Mouse (Mus musculus) urinary bladder, adult 2 months (tissue): ENCODE data around the gene Nkap. TPM values are rescaled to one million over a fixed set of nuclear protein-coding genes. Genes with fewer than 3 reads are reported as not detected.
"Not testable (repeated sequence)": the region's sequence is repeated elsewhere in the genome, so short reads cannot be mapped to it uniquely, and the experiment has no call there.

Experiments used
- DNase-seq: peaks from one replicate; pipeline ENCODE4 v3.0.0; 2022; ENCODE audit warnings: low spot score
- polyA plus RNA-seq: library from polyadenylated mRNA; depleted of rRNA; stranded (reverse); fragments of >200 nt; gene quantifications from 2 replicates; pipeline ENCODE4 v1.2.3, GENCODE M21; 2012; rRNA removed

Gene Nkap
- polyA plus RNA-seq, 1 experiment, result 4.2 TPM

DNA sequence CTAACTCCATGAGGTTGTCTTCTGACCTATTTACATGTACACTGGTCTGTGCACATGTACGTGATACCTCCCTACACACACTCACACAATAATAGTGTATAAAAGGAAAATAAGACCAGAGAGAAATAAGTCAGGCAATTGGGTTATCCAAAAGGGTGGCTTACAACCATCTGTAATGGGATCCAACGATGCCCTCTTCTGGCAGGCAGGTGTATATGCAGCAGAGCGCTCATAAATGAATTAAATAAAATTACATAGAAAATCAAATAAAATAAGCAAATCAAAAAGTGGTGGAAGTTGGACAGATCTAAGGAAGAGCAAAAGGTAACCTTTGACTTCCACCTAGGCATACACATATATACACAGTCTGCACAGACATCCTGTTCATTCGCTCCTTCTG is 31.2 kb downstream of the Nkap start:
- DNase-seq, result no peak

DNA sequence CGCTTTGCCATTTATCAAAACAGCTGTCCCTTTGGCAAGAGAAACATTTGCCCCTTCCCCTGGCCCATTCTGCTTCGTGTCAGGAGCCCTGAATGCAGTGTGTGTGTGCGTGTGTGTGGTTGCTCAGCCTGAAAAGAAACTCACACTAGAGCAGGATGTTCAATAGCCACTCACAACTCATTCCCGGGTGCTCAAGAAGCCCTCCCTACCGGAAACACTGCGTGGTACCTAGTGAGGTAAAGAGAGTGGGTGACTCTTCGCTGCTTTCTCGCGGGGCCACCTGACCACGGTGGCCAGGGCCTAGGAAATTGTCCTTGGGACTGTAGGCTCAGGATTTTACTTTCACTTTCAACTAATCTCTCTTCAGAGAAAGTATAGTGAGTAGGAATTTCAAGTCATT is 34.6 kb downstream of the Nkap start:
- DNase-seq, result no peak

DNA sequence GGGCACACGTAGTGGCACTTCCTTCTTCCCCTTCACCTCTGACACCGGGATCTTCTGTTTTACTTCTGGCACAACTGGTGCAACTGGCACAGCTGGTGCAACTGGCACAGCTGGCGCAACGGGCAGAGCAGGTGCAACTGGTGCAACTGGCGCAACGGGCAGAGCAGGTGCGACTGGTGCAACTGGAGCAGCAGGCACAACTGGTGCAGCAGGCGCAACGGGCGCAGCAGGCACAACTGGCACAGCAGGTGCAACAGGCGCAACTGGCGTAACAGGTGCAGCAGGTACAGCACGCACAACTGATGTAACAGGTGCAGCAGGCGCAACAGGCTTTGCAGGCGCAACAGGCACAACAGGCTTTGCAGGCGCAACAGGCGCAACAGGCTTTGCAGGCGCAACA is 36.5 kb downstream of the Nkap start:
- DNase-seq, result no peak

DNA sequence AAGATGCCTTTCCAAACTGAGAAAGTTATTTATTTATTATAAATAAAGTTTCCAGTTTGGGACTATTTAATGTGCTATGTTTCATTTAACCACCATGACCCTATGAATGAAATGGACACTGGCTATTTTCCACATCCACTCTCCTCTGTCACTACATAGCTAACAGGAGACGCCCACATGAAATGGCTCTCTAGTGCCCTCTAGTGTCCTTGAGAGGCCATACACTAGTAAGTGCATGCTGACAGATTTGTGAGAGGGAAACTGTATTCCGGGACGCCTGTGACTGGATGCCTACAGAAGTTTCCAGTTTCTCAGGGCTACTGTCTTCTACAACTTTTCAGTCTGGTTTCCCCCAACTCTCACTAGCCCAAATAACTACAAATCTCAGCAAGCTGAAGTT is 40.5 kb downstream of the Nkap start:
- no peak for DNase-seq

DNA sequence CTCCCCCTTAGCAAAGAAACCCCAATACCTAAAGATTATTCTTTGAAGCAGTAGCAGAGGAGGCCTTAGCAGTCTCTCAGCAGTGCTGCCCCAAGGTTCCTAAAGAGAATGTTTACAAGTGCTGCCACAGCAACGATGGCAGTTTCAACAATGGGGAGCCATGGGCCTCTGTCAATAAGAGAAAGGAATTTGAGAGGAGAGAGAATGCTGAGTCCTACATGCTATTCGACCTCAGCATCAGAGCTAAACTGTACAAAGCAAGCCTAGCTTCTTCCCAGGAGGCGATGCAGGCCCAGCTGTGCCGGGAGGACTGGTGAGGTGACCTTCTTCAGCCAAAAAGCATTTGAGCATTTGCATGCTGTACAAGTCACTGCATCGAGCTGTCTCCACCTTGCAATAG is 42.1 kb downstream of the Nkap start, which contains the start of gene Akap14:
Gene Akap14, minus strand, starts transcription at position 101 of the 400 bp plus-strand sequence.
- DNase-seq, result no peak

DNA sequence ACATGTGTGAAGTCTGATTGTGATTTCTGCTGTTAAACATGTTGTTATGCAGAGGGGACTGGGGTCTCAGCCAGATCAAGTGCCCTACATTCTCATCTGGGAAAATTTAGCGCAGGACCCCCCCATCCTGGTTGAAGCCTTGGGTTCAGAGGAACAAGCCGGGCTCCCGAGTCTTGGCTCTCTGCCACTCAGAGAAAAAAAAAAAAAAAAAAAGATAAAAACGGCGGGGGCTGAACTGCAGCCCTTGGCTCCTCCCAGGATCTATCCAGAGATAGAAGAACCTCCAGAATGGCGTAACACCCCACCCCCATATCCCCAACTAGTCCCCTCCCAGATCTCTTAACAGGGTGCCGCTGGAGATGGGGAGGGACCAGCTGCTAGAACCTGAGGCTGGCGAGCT is 57.8 kb downstream of the Nkap start:
- not testable (repeated sequence) for DNase-seq

DNA sequence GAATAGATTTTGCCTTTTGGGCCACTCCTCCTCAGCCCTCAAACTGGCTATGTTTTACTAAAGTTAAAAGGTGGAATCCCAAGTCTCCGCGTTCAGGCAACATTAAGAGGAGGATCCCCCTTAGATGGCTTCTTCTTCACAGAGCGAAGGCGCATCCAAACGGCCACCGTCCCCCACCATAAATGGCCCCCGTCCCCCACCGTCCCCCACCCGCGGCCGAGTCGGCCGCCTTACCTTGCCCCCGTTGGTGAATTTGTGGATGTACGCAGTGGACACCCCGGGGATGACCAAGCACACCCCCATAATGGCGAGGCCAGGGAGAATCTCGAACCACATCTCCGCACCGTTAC is 64.1 kb downstream of the Nkap start:
- DNase-seq, result no peak

DNA sequence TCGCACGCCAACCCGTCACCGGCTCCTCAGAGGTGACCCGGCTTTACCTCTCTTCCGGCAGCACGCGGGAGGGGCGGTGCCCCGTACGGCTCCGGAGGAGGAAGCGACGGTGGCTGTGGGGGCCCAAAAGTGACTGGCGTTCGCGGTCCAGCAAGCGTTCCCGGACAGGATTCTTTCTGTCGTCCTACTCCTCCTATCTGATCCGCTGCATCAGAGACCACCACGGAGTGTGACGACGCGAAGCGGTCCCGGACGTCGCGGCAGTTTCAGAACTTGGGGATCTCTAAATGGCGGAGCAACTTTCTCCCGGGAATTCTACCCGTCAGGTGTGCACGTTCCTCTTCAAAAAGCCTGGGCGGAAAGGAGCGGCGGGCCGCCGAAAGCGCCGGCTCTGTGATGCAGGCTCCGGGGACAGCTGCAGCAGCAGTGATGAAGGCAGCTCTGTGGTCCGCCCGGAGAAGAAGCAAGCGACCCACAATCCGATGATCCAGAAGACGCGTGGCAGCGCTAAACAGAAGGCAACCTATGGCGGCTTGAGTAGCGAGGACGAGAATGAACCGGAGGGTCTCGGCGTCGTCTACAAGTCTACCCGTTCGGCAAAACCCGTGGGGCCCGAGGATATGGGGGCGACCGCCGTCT is 64.6 kb downstream of the Nkap start, which contains the start of the genes Ndufa1 and Rnf113a1:
Gene Ndufa1, minus strand, starts transcription at position 59 of the 639 bp plus-strand sequence.
Gene Rnf113a1, plus strand, starts transcription at position 141 of the 639 bp plus-strand sequence.
- DNase-seq, result peak; percentile 66

DNA sequence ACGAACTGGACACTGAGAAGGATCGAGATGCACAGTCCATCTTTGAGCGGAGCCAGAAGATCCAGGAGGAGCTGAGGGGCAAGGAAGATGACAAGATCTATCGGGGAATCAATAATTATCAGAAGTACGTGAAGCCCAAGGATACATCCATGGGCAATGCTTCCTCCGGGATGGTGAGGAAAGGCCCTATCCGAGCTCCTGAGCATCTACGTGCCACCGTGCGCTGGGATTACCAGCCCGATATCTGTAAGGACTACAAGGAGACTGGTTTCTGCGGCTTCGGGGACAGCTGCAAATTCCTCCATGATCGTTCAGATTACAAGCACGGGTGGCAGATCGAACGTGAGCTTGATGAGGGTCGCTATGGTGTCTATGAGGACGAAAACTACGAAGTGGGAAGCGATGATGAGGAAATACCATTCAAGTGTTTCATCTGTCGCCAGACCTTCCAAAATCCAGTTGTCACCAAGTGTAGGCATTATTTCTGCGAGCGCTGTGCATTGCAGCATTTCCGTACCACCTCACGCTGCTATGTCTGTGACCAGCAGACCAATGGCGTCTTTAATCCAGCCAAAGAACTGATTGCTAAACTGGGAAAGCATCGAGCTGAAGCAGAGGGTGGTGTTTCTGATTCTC is 65.3 kb downstream of the Nkap start:
- no peak for DNase-seq

DNA sequence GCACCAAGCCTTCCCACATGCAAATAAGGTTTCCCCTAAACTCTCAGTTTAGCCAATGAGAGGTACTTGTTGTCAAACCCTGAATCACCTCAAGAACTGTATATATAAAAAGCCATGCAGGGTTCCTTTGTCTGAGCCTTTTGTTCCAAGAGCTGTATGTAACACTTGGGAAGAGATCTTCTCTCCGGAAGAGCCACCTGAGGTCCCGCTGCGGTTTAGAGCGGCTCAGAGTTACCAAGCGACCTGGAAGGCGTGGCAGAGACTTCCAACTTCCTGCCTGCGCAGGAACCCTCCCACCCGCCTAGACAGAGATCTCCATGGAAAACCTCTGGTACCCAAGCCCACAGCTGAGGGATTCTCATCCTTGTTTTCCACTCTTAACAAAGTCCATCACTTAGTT is 72.1 kb downstream of the Nkap start:
- no peak for DNase-seq

Other genes starting within 250 kb of the Nkap start
- 5.1 and 5.9 TPM in 2 replicates for gene Nkrf, start 223.9 kb upstream of the Nkap start, polyA plus RNA-seq
- 11.7 and 14.7 TPM in 2 replicates for gene Sept6, start 135.0 kb upstream of the Nkap start, polyA plus RNA-seq
- not detected in 2 replicates for gene Sowahd, start 78.0 kb upstream of the Nkap start, polyA plus RNA-seq
- gene Rpl39, start 41.4 kb upstream of the Nkap start, polyA plus RNA-seq, result 986 and 1,015 TPM in 2 replicates
- 30.7 and 32.1 TPM in 2 replicates for gene Upf3b, start 16.5 kb upstream of the Nkap start, polyA plus RNA-seq
- not detected in 2 replicates for gene Akap14, start 42.0 kb downstream of the Nkap start, polyA plus RNA-seq
- gene Ndufa1, start 64.4 kb downstream of the Nkap start, polyA plus RNA-seq, result 400 and 528 TPM in 2 replicates
- gene Rnf113a1, start 64.5 kb downstream of the Nkap start, polyA plus RNA-seq, result 5.9 and 7.4 TPM in 2 replicates
- gene Gm9, start 84.2 kb downstream of the Nkap start, polyA plus RNA-seq, result not detected in 2 replicates
- gene Rhox1, start 95.5 kb downstream of the Nkap start, polyA plus RNA-seq, result not detected in 2 replicates
- not detected in 2 replicates for gene Rhox2a, start 118.2 kb downstream of the Nkap start, polyA plus RNA-seq
- not detected in 2 replicates for gene Rhox3a, start 123.1 kb downstream of the Nkap start, polyA plus RNA-seq
- gene Rhox4a, start 138.5 kb downstream of the Nkap start, polyA plus RNA-seq, result not detected in 2 replicates